In genomic region chr8:86845875-86846274, GRCm38 (mm10) we compare ENCODE assay signal across 27 mouse cellular contexts. TPM values are rescaled to one million over a fixed set of nuclear protein-coding genes. Genes with fewer than 3 reads are reported as not detected.
DNase-seq lines count a peak whose midpoint lies in the region; ATAC-seq and TF ChIP-seq lines count a peak whose summit lies in the region.
"Had no signal": no experiment of that assay in that cellular context is flagged by ENCODE, and none has a peak within 500 bp of the region (broad histone marks: within the 10 kb centered on the region; RNA-seq: fewer than 3 reads in every experiment).

No protein-coding gene starts in this region.

- H3K27ac ChIP-seq in left cerebral cortex, adult 2 months = no peak overlapping the region
- H3K27ac ChIP-seq: embryonic facial prominence, embryonic 13.5 days; embryonic facial prominence, embryonic 15.5 days; forebrain, embryonic 10.5 days; forebrain, embryonic 12.5 days had no signal

- DNase-seq in frontal cortex, postnatal 10 days (ENCODE audit: low spot score in 2 of 2) = no peak
- DNase-seq in left cerebral cortex, postnatal 14 days (ENCODE audit: low spot score in 2 of 2) = peak; percentile 19 to 42
- no peak for DNase-seq in left cerebral cortex, adult 2 months (ENCODE audit: extremely low spot score in 1 of 2, low spot score in 2 of 2)
- DNase-seq in right cerebral cortex, postnatal 10 days (ENCODE audit: low spot score in 2 of 2) = peak; percentile 48 to 62
- no peak for DNase-seq in right cerebral cortex, postnatal 4 days
- DNase-seq in brain, adult 2 months (ENCODE audit: low read depth, low spot score) = peak; percentile 20
- DNase-seq: adrenal gland, adult 8-10 months; adrenal gland, postnatal 14 days; adrenal gland, postnatal 36 days; B cell, adult 2 months; cerebellum, adult 11 months; cerebellum, adult 18-20 months; cerebellum, adult 8-10 months; cerebellum, adult 9-11 months; cerebellum, postnatal 14 days; cerebellum, postnatal 36 days; embryo, embryonic 11 days had no signal

- intact Hi-C loops in left cerebral cortex, postnatal 14 days (cut with DNase I) = loop anchor here (10.0 kb wide), 1 partner anchor 201 kb away; no protein-coding TSS in a partner anchor
- intact Hi-C loops in left cerebral cortex, adult 2 months (cut with DNase I) = no loop called here

- ATAC-seq in frontal cortex, adult (ENCODE audit: low TSS enrichment) = peak; percentile 67
- ATAC-seq: activated CD4-positive, CD25-positive, alpha-beta regulatory T cell, adult 4 months; CD4-positive, CD25-positive, alpha-beta regulatory T cell, adult 4 months; forebrain, embryonic 14.5 days; Patski had no signal

- no peak overlapping the region for H3K4me3 ChIP-seq in left cerebral cortex, adult 2 months
- H3K4me3 ChIP-seq: embryonic facial prominence, embryonic 13.5 days; embryonic facial prominence, embryonic 15.5 days; erythroblast, embryonic 14.5 days; forebrain, embryonic 10.5 days; forebrain, embryonic 12.5 days had no signal

- TF ChIP-seq CTCF in left cerebral cortex, adult 2 months (IDR thresholded peaks at IDR 0.05) = no peak

RNA-seq across cellular contexts. Expression of gene N4bp1, which starts 39.2 kb away (rescaled TPM):
- 10 to 100 TPM; 24.8 to 26.3 TPM for total RNA-seq in left cerebral cortex, postnatal 14 days (2021)
- total RNA-seq in left cerebral cortex, adult 2 months (2021) = 10 to 100 TPM; 39.8 to 41.5 TPM

Comparison
In these comparisons a context has a peak if more than half of its experiments do, and no peak if none do; other contexts are left out.
1. DNase-seq: peak in left cerebral cortex, postnatal 14 days (2 of 2), right cerebral cortex, postnatal 10 days (2 of 2) and brain, adult 2 months (single experiment); none in frontal cortex, postnatal 10 days (0 of 2), left cerebral cortex, adult 2 months (0 of 2) and right cerebral cortex, postnatal 4 days (single experiment).